Mouse (Mus musculus): ENCODE measurements around the gene Ppp1r12a.

Gene Ppp1r12a

DNA sequence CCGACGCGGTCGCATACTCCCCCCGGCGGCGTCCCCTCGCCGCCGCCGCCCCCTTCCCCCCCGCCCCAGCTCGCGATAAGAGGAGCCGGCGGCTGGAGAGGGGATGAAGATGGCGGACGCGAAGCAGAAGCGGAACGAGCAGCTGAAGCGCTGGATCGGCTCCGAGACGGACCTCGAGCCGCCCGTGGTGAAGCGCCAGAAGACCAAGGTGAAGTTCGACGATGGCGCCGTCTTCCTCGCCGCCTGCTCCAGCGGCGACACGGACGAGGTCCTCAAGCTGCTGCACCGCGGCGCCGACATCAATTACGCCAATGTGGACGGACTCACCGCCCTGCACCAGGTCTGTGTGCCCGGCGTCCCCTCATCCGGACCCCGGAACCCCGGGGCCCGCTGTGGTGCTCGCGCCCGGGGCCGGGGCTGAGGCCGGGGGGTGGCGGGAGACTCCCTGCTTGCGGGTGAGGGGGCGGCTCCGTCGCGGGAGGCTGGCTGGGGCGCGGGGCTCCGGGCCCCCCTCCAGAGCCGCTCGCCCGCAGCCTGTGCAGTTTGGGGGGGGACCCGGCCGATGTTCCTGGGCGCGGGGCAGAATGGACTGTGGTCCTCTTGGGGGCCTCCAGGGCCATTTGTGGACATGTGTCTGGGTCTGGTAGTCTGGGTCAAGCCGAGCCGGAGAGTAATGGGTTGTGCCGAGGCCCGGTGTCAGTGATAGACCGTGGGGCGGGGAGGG, 466 bp downstream of the Ppp1r12a start:
- peak; percentile 71 for DNase-seq (ENCODE audit: low spot score)

DNA sequence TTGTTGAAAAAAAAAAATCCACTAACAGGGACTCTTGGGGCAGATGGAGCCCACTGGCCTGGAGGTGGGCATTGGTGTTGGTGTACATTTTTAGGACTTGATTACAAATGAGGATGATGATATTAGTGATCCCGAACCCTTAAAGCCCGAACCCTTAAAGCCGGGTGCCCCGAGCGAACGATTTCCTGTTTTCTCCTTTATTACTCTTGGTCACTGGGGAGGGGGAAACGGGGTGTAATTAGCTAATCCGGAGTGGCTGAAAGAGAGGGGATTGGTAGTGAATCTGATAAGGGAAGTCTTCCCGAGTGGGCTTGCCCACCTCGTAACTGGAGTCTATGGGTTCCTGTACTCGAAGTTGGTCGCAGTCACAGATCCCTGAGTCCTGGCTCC, 1.0 kb downstream of the Ppp1r12a start:
- no peak for DNase-seq (ENCODE audit: low spot score)

- DNase-seq (ENCODE audit: low spot score): no peak
Observed at GRCm38 (mm10) chr10:108163451-108163850, 1.5 kb downstream of the Ppp1r12a start.

- DNase-seq (ENCODE audit: low spot score): no peak
Observed at GRCm38 (mm10) chr10:108167823-108168222, 5.8 kb downstream of the Ppp1r12a start.

GRCm38 (mm10) chr10:108170818-108171217, 8.8 kb downstream of the Ppp1r12a start:
- no peak for DNase-seq (ENCODE audit: low spot score)

DNA sequence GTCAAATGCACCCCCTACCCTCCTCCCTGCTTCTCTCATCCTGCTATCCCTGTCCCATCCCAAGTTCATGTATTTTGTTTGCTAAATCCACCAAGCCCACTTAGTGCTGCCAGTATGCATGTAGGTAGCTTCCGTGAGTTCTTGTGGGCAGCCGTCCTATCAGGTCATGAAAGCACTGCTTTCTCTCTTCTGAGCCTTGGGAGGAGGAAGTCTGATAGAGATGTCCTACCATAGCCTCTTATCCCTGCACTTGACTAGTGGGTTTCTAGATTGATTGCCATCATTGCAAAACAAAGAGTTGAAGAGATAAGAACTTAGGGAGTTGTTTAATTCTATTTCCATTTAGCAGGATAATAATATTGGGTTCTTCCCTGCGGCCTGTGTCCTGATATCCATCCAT, 9.6 kb downstream of the Ppp1r12a start:
- DNase-seq (ENCODE audit: low spot score): no peak

GRCm38 (mm10) chr10:108172817-108173563, 11.0 kb downstream of the Ppp1r12a start:
- DNase-seq (ENCODE audit: low spot score): no peak

DNA sequence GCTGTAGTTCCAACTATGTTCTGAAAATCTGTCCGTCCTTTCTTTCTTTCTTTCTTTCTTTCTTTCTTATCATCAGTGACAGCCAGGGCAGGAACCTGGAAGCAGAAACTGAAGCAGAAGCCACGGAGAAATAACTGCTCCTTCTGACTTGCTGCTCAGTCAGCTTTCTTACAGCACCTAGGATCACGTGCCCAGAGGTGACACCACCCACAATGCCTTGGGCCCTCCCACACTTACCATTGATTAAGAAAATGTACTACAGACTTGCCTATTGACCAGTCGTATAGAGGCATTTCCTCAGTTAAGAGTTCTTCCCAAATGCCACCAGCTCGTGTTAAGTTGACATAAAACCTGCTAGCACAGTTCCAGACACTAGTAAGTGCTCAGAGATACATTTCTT, 12.1 kb downstream of the Ppp1r12a start:
- DNase-seq (ENCODE audit: low spot score): no peak

DNA sequence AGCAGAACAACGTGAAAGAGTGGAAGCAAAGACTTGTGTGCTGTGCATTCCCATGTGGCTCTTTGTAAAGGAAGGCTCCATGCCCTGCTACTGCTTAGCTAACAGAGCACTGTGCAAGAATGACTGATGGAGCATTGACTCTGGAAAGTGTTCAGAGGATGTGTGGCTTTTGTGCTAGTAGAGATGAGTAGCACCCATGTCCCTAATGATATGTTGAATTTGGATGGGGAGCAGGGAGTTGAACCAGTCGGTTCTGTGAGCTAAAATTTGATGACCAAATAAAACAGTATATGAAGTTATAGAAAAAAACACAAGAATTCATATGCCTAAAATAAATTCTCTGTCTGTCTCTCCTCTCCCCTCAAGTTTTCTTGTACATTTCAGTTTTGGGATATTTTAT, 13.9 kb downstream of the Ppp1r12a start:
- DNase-seq (ENCODE audit: low spot score): no peak

DNA sequence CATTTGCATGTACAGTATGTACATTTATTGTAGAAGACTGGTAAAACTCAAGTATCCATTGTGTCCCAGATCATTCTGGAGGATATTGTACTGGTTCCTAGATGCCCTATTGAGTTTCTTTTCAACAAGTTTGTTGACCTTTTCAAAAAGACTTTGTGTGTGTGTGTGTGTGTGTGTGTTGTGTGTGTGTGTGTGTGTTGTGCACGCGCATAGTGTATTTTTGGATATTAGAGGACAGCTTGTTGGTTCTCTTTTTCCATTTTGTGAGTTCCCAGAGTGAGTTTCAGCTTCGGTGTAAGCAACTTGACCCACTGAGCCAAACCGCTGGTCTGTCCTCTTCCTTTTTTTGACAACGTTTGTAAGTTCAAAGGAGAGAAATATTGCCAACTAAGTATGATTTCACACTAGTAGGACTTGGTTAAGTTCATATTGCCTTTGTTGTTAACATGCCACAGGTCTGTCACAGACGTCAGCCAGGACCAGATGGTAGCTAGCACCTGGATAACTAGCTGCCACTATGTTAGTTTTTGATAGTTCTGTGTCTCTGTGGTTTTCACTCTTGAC, 16.4 kb downstream of the Ppp1r12a start:
- DNase-seq (ENCODE audit: low spot score): no peak

DNA sequence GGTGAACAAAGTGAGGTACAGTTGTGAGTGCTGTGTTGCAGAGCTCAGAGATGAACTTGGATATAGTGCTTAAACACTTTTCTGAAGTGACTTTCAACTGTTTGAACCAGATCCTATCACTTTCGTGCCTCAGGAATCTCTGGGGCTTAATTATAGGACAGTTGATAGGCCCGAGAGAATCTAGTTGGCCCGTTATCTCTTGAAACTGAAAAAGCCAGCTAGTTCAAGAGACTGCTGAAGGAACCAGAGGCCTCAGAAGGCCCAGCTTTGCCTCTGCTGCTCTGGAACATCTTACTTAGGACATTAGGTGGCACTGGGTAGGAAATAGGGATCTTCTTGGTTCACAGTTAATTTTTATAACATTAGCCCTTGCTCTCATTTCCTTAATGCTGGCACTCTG, 17.4 kb downstream of the Ppp1r12a start:
- DNase-seq (ENCODE audit: low spot score): no peak

DNA sequence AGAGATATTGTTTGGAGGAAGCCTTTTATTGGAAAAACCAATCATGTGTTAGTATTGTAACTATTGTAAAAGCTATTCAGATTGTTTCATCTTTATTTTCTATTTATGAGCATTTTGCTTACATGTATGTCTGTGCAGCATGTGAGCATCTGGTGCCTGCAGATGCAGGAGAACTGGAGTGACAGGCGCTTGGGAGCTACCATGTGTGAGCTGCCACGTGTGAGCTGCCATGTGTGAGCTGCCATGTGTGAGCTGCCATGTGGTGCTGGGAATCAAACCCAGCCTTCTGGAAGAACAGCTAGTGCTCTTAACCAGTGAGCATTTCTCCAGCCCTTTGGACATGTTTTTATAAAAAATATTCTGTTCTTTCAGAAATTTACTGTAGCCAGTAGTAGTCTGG, 18.3 kb downstream of the Ppp1r12a start:
- DNase-seq (ENCODE audit: low spot score): no peak

DNA sequence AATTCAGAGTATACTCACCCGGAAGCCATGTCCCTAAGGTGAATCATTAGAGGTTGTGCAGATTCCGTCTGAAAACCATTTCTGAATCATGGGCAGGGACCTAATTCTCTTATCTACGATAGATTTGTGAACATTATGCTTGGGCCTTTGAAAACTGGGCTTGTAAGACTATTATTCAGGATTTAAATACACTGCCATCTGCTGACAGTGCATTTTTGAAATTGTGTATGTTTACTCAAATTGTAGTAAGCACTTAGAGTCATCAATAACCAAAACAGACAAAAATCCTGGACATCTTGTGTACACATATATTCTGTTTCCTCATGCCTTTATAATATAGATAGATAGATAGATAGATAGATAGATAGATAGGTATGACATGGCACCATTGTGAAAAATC, 19.9 kb downstream of the Ppp1r12a start:
- DNase-seq (ENCODE audit: low spot score): no peak

DNA sequence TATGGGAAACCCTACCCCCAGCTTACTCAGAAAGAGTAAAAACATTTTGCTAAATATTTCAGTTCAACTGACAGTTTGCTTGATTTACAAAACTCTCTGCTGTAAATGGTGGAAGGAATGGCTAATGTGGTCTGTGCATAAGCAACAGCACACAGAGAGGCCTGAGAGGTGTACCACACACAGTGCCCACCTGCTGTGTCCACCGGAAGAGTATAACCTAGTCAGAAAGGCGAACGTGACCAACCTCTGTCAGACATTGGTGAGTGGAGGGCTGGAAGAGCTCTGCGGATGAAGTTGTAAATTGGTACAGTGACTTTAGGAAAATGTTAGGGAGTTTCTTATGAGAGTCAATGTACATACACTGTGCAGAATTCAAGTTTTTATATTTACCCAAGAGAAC, 20.4 kb downstream of the Ppp1r12a start:
- DNase-seq (ENCODE audit: low spot score): no peak

DNA sequence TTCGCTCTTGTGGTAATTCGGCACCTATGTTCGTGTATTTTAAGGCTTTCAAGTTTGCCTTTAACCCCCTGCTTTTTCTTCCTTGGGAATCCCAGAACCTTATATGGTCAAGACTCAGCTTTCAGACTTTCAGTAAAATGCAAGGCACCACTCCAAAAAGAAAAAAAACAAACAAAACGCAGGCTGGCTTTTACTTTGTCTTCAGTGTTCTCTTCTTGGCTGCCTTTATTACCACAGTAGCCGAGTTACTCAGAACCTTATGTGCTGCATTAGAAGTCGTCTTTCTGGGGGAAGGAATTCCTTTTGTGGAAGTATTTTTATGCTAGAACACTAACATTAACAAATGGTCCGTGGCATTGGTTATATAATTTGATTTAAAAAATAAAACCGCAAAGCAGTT, 22.8 kb downstream of the Ppp1r12a start:
- DNase-seq (ENCODE audit: low spot score): no peak

GRCm38 (mm10) chr10:108185265-108185664, 23.3 kb downstream of the Ppp1r12a start:
- no peak for DNase-seq (ENCODE audit: low spot score)

DNA sequence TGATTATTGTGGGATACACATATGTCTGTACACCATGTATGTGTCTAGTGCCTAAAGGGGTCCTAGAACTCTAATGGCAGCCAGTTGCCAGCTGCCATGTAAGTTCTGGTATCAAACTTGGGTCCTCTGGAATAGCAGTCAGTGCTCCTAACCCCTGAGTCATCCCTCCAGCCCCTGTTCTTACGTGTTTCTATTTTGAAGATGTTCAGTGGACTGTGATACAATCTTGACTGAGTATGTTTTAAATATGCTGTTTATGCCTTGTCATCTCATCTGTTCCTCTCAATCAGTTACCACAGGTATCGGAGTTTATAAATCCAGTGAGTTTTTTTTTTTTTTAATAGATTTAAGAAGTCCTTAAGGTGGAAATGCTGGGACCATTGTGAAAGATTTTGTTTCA, 27.3 kb downstream of the Ppp1r12a start:
- DNase-seq (ENCODE audit: low spot score): no peak

DNA sequence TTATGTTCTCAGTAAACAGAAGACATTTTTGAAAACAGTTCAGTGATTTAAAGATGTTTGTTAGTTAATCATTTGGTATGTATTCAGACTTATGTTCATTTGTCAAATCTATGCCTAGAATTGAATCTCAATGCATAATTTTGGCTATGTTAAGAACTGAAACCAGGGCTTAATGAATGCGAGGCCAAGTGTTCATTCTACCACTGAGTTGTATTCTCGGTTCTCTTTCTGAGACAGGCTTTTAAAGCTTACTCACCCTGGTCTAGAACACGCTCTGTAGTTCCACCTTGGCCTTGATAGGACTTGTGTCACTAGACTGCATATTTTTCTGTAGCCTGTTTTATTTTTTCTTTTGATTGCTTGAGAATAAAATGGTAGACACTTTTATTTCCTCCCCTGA, 28.0 kb downstream of the Ppp1r12a start:
- DNase-seq (ENCODE audit: low spot score): no peak

GRCm38 (mm10) chr10:108190626-108191025, 28.6 kb downstream of the Ppp1r12a start:
- no peak for DNase-seq (ENCODE audit: low spot score)

DNA sequence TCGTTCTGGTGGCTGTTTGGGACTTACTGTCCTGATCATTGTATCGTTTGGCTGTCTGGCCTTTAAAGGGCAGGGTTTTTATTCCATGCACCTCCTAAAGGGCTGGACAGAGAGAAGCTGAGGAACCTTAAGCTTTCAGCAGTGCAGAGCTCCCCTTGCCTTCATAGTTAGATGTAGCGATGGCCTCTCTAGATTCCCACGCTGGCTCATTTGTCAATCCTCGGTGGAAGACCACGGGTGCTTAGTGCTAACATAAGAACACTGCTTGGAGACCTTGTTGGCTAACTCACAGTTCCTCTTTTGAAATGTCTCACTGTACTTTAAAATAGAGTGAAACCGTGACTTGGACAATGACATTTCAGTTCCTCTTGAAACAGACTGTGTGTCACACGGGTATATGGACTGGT, 29.4 kb downstream of the Ppp1r12a start:
- DNase-seq (ENCODE audit: low spot score): no peak

GRCm38 (mm10) chr10:108192306-108192705, 30.3 kb downstream of the Ppp1r12a start:
- DNase-seq (ENCODE audit: low spot score): no peak

DNA sequence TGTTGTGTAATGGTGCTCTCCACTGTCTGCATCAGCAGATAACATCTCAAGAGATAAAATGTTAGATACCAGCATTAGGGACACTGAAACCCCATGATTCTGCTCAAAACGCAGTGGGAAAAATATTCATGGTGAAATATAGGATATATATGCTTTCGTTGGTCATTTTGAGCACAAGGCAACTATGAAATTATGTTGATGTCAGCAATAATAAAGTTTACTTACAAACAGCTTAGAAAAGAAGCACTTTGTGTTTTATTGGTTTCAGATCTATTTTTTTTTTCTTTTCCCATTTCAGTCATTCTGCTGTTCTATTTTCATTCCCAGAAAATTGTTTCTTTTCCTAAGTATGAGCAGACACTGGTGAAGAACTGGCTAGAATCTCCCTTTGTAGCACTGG, 34.1 kb downstream of the Ppp1r12a start:
- DNase-seq (ENCODE audit: low spot score): no peak

GRCm38 (mm10) chr10:108197498-108197897, 35.5 kb downstream of the Ppp1r12a start:
- DNase-seq (ENCODE audit: low spot score): no peak
